Mouse (Mus musculus): Measurements from ENCODE around the gene Cdc37. TPM values are rescaled to one million over a fixed set of nuclear protein-coding genes. Genes with fewer than 3 reads are reported as not detected.

Gene Cdc37
- polyA plus RNA-seq, 1 experiment from 2014 or later, result 161 TPM

GRCm38 (mm10) chr9:21194787-21195493 lies 45.2 kb upstream of the Cdc37 start:
- Histone ChIP-seq H3K9ac (ENCODE audit: low read length) (no peak overlapping the region), H3K9me3 (ENCODE audit: control insufficient read depth, low read length) (no peaks in the 10 kb centered on the region), H3K27ac (replicated peaks) (no peak overlapping the region), H3K4me3 (ENCODE audit: low read depth, low read length) (no peak overlapping the region), H3K27me3 (ENCODE audit: control insufficient read depth, insufficient read depth, low read length) (no peaks in the 10 kb centered on the region), H3K4me1 (replicated peaks; ENCODE audit: control insufficient read depth, insufficient read depth) (no peaks in the 10 kb centered on the region), H3K4me2 (replicated peaks; ENCODE audit: low read depth) (no peak overlapping the region), H3K36me3 (ENCODE audit: control insufficient read depth, insufficient read depth, low read length) (no peaks in the 10 kb centered on the region)
- ATAC-seq (ENCODE audit: low FRiP score, low TSS enrichment) (no peak), DNase-seq (ENCODE audit: low spot score) (no peak)
- WGBS, result 84% methylated on average over 4 of the region's 4 CpGs
- TF ChIP-seq CTCF (IDR thresholded peaks at IDR 0.05; ENCODE audit: low read depth), result no peak
- TF ChIP-seq EP300 (optimal IDR thresholded peaks at IDR 0.05), result no peak

- 78% methylated on average over 3 of the region's 3 CpGs for WGBS
- Histone ChIP-seq H3K27me3 (ENCODE audit: control insufficient read depth, insufficient read depth, low read length) (no peaks in the 10 kb centered on the region), H3K36me3 (ENCODE audit: control insufficient read depth, insufficient read depth, low read length) (no peaks in the 10 kb centered on the region), H3K27ac (replicated peaks) (no peak overlapping the region), H3K4me3 (ENCODE audit: low read depth, low read length) (no peak overlapping the region), H3K9me3 (ENCODE audit: control insufficient read depth, low read length) (no peaks in the 10 kb centered on the region), H3K4me1 (replicated peaks; ENCODE audit: control insufficient read depth, insufficient read depth) (no peaks in the 10 kb centered on the region), H3K9ac (ENCODE audit: low read length) (no peak overlapping the region), H3K4me2 (replicated peaks; ENCODE audit: low read depth) (no peak overlapping the region)
- ATAC-seq (ENCODE audit: low FRiP score, low TSS enrichment) (no peak), DNase-seq (ENCODE audit: low spot score) (no peak)
- TF ChIP-seq EP300 (optimal IDR thresholded peaks at IDR 0.05) (no peak), CTCF (IDR thresholded peaks at IDR 0.05; ENCODE audit: low read depth) (no peak)
Measured at GRCm38 (mm10) chr9:21193786-21194185, 44.0 kb upstream of the Cdc37 start.

- WGBS, result 74% methylated on average over 3 of the region's 3 CpGs
- TF ChIP-seq EP300 (optimal IDR thresholded peaks at IDR 0.05), result no peak
- TF ChIP-seq CTCF (IDR thresholded peaks at IDR 0.05; ENCODE audit: low read depth), result no peak
Measured at GRCm38 (mm10) chr9:21190670-21191069, 40.9 kb upstream of the Cdc37 start.

GRCm38 (mm10) chr9:21189905-21190304 lies 40.1 kb upstream of the Cdc37 start:
- H3K27ac ChIP-seq (replicated peaks), result no peak overlapping the region
- ATAC-seq (ENCODE audit: low FRiP score, low TSS enrichment) (no peak), DNase-seq (ENCODE audit: low spot score) (no peak)
- no peak overlapping the region for H3K9ac ChIP-seq (ENCODE audit: low read length)
- H3K27me3 ChIP-seq (ENCODE audit: control insufficient read depth, insufficient read depth, low read length), result no peaks in the 10 kb centered on the region
- 43% methylated on average over 7 of the region's 7 CpGs for WGBS
- no peak overlapping the region for H3K4me3 ChIP-seq (ENCODE audit: low read depth, low read length)
- no peaks in the 10 kb centered on the region for H3K4me1 ChIP-seq (replicated peaks; ENCODE audit: control insufficient read depth, insufficient read depth)
- no peaks in the 10 kb centered on the region for H3K9me3 ChIP-seq (ENCODE audit: control insufficient read depth, low read length)
- TF ChIP-seq EP300 (optimal IDR thresholded peaks at IDR 0.05) (no peak), CTCF (IDR thresholded peaks at IDR 0.05; ENCODE audit: low read depth) (peak; percentile 46)
- no peak overlapping the region for H3K4me2 ChIP-seq (replicated peaks; ENCODE audit: low read depth)
- no peaks in the 10 kb centered on the region for H3K36me3 ChIP-seq (ENCODE audit: control insufficient read depth, insufficient read depth, low read length)

More at GRCm38 (mm10) chr9:21190670-21191069, 40.9 kb upstream of the Cdc37 start:
- Histone ChIP-seq H3K36me3 (ENCODE audit: control insufficient read depth, insufficient read depth, low read length) (no peaks in the 10 kb centered on the region), H3K9me3 (ENCODE audit: control insufficient read depth, low read length) (no peaks in the 10 kb centered on the region), H3K9ac (ENCODE audit: low read length) (no peak overlapping the region), H3K27ac (replicated peaks) (no peak overlapping the region), H3K4me2 (replicated peaks; ENCODE audit: low read depth) (no peak overlapping the region), H3K4me3 (ENCODE audit: low read depth, low read length) (no peak overlapping the region), H3K27me3 (ENCODE audit: control insufficient read depth, insufficient read depth, low read length) (no peaks in the 10 kb centered on the region), H3K4me1 (replicated peaks; ENCODE audit: control insufficient read depth, insufficient read depth) (no peaks in the 10 kb centered on the region)
- no peak for DNase-seq (ENCODE audit: low spot score)
- ATAC-seq (ENCODE audit: low FRiP score, low TSS enrichment), result no peak

- H3K4me2 ChIP-seq (replicated peaks; ENCODE audit: low read depth), result no peak overlapping the region
- H3K27me3 ChIP-seq (ENCODE audit: control insufficient read depth, insufficient read depth, low read length), result no peaks in the 10 kb centered on the region
- ATAC-seq (ENCODE audit: low FRiP score, low TSS enrichment) (0 out of 2 replicates have a peak, but pooled peaks have one; percentile 3), DNase-seq (ENCODE audit: low spot score) (no peak)
- no peaks in the 10 kb centered on the region for H3K9me3 ChIP-seq (ENCODE audit: control insufficient read depth, low read length)
- H3K9ac ChIP-seq (ENCODE audit: low read length), result no peak overlapping the region
- no peak overlapping the region for H3K4me3 ChIP-seq (ENCODE audit: low read depth, low read length)
- peaks cover 7% of the 10 kb centered on the region; the same call in 1 of the 2 replicates for H3K4me1 ChIP-seq (replicated peaks; ENCODE audit: control insufficient read depth, insufficient read depth)
- H3K36me3 ChIP-seq (ENCODE audit: control insufficient read depth, insufficient read depth, low read length), result no peaks in the 10 kb centered on the region
- TF ChIP-seq EP300 (optimal IDR thresholded peaks at IDR 0.05), result no peak
- TF ChIP-seq CTCF (IDR thresholded peaks at IDR 0.05; ENCODE audit: low read depth), result no peak
- no peak overlapping the region for H3K27ac ChIP-seq (replicated peaks)
- 75% methylated on average over 5 of the region's 5 CpGs for WGBS
Measured at GRCm38 (mm10) chr9:21185436-21185835, 35.7 kb upstream of the Cdc37 start.

- H3K4me3 ChIP-seq (ENCODE audit: low read depth, low read length), result peak overlapping the region; percentile 43; the same call in 1 of the 2 replicates
- DNase-seq (ENCODE audit: low spot score) (peak; percentile 64), ATAC-seq (ENCODE audit: low FRiP score, low TSS enrichment) (no peak)
- no peak overlapping the region for H3K4me2 ChIP-seq (replicated peaks; ENCODE audit: low read depth)
- no peak overlapping the region for H3K27ac ChIP-seq (replicated peaks)
- no peak overlapping the region for H3K9ac ChIP-seq (ENCODE audit: low read length)
- no peaks in the 10 kb centered on the region for H3K27me3 ChIP-seq (ENCODE audit: control insufficient read depth, insufficient read depth, low read length)
- peaks cover 7% of the 10 kb centered on the region; the same call in 1 of the 2 replicates for H3K4me1 ChIP-seq (replicated peaks; ENCODE audit: control insufficient read depth, insufficient read depth)
- no peaks in the 10 kb centered on the region for H3K36me3 ChIP-seq (ENCODE audit: control insufficient read depth, insufficient read depth, low read length)
- TF ChIP-seq CTCF (IDR thresholded peaks at IDR 0.05; ENCODE audit: low read depth), result no peak
- no peak for TF ChIP-seq EP300 (optimal IDR thresholded peaks at IDR 0.05)
- H3K9me3 ChIP-seq (ENCODE audit: control insufficient read depth, low read length), result no peaks in the 10 kb centered on the region
- 10% methylated on average over 2 of the region's 2 CpGs for WGBS
Measured at GRCm38 (mm10) chr9:21184733-21185132, 35.0 kb upstream of the Cdc37 start.

Data from stomach, postnatal 0 days (tissue).